Mouse (Mus musculus) ES-E14 (cell line): Measurements from ENCODE around the gene Gm10277.

Source experiments
- CHD2 ChIP-seq: IDR thresholded peaks from 2 replicates; pipeline ENCODE4 v1.6.1; 2014; ENCODE audit warnings: mild to moderate bottlenecking, low read depth, low read length, inconsistent platforms
- MAFK ChIP-seq: IDR thresholded peaks from 2 replicates; pipeline ENCODE4 v1.6.1; 2014; ENCODE audit warnings: mild to moderate bottlenecking, low read depth, low read length, inconsistent platforms; ENCODE audit not compliant: insufficient read depth
- ZC3H11A ChIP-seq: IDR thresholded peaks from 2 replicates; pipeline ENCODE4 v1.6.1; 2012; ENCODE audit warnings: low read depth, mild to moderate bottlenecking, inconsistent platforms, low read length, borderline replicate concordance
- ZNF384 ChIP-seq: IDR thresholded peaks from 2 replicates; pipeline ENCODE4 v1.6.1; 2012; ENCODE audit warnings: low read depth, low read length, inconsistent platforms

DNA sequence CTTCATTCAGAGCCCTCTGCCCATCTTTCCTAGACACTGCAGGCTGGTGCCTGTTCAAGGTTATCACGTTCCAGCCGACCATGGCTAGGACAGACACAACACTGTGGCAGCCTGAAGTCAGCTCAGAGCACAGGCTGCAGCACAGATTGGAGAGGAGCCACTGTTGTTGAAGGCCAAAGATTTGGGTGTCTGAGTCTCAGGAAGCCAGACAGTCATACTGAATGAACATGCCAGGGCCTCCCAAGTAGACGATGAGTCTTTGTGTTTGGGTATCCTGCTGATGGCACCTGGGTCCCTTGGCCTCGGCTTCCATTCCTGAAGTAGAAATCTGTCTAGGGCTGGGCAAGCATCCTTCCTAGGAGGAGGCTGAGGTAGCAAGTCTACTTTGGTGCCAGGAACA lies 45.0 kb upstream of the Gm10277 start:
- TF ChIP-seq ZC3H11A (no peak), MAFK (no peak), ZNF384 (no peak), CHD2 (no peak)
